Mouse (Mus musculus) CH12.LX (cell line): ENCODE data around the gene Il34. TPM values are rescaled to one million over a fixed set of nuclear protein-coding genes. Genes with fewer than 3 reads are reported as not detected.

Experiments used
- DNase-seq: peaks from one replicate; pipeline ENCODE4 v3.0.0-alpha.2; 2013; ENCODE audit errors: extremely low read depth
- H3K27ac ChIP-seq: 2 replicates; pipeline ENCODE4 v1.5.1; 2012; ENCODE audit warnings: low read depth, mild to moderate bottlenecking, control low read depth, moderate library complexity; ENCODE audit not compliant: insufficient read depth
- H3K27me3 ChIP-seq: replicated peaks from 2 replicates; pipeline ENCODE3; 2012; ENCODE audit warnings: inconsistent platforms
- H3K36me3 ChIP-seq, 2 experiments: replicated peaks in 1 of 2; 2 replicates each; pipeline versions ENCODE3 to v1.6.1; 2012; ENCODE audit warnings: inconsistent platforms in 1 of 2, low read length in 1 of 2, mild to moderate bottlenecking in 1 of 2, mixed read lengths in 1 of 2, moderate library complexity in 1 of 2; ENCODE audit not compliant: control insufficient read depth in 1 of 2, insufficient read depth in 1 of 2
- H3K4me1 ChIP-seq, 2 experiments: 2 replicates each; pipeline ENCODE4 v1.6.1; 2012; ENCODE audit warnings: inconsistent platforms in 1 of 2, moderate library complexity in 1 of 2; ENCODE audit not compliant: insufficient read depth in 2 of 2, control insufficient read depth in 1 of 2
- H3K4me2 ChIP-seq: 2 replicates; pipeline ENCODE4 v1.6.1; 2012; ENCODE audit warnings: low read depth, mild to moderate bottlenecking, control low read depth; ENCODE audit not compliant: poor library complexity, insufficient read depth, severe bottlenecking
- H3K4me3 ChIP-seq, 3 experiments: fragments of 150-350 bp in 1 of 3; sonication (generic) in 1 of 3; replicated peaks in 1 of 3; 2 replicates each; pipeline versions ENCODE3 to v1.5.1; 2011 to 2012; ENCODE audit warnings: low read depth in 2 of 3, low read length in 2 of 3, mild to moderate bottlenecking in 2 of 3, moderate library complexity in 2 of 3, control low read depth in 1 of 3, improper control_type of control experiment in 1 of 3, inconsistent platforms in 1 of 3, mixed read lengths in 1 of 3; ENCODE audit not compliant: poor library complexity in 1 of 3
- H3K79me2 ChIP-seq: replicated peaks from 2 replicates; pipeline ENCODE4 v1.6.1; 2012; ENCODE audit warnings: mild to moderate bottlenecking, moderate library complexity; ENCODE audit not compliant: control insufficient read depth, poor library complexity, insufficient read depth, severe bottlenecking; ENCODE audit errors: extremely low read depth
- H3K9ac ChIP-seq: 2 replicates; pipeline ENCODE4 v1.6.1; 2012; ENCODE audit warnings: low read depth, mild to moderate bottlenecking, control low read depth, moderate library complexity; ENCODE audit not compliant: insufficient read depth
- H3K9me3 ChIP-seq: replicated peaks from 2 replicates; pipeline ENCODE3; 2012; ENCODE audit warnings: low read length, inconsistent platforms, mixed read lengths
- CHD1 ChIP-seq: IDR thresholded peaks from 2 replicates; pipeline ENCODE4 v1.6.1; 2012; ENCODE audit warnings: low read depth, low read length, improper control_type of control experiment, inconsistent platforms
- CHD2 ChIP-seq: IDR thresholded peaks from 2 replicates; pipeline ENCODE4 v1.6.1; 2011; ENCODE audit warnings: low read length, improper control_type of control experiment
- CTCF ChIP-seq, 2 experiments: IDR thresholded peaks in 1 of 2; conservative IDR thresholded peaks in 1 of 2; 2 replicates each; pipeline ENCODE4 v1.5.1; 2011 to 2012; ENCODE audit warnings: low read depth in 2 of 2, low read length in 2 of 2, improper control_type of control experiment in 1 of 2, inconsistent platforms in 1 of 2, mild to moderate bottlenecking in 1 of 2, moderate library complexity in 1 of 2
- E2F4 ChIP-seq: IDR thresholded peaks from 2 replicates; pipeline ENCODE4 v1.6.1; 2011; ENCODE audit warnings: low read depth, low read length, improper control_type of control experiment; ENCODE audit not compliant: insufficient replicate concordance
- ELF1 ChIP-seq: IDR thresholded peaks from 2 replicates; pipeline ENCODE4 v1.6.1; 2014; ENCODE audit warnings: low read depth, mild to moderate bottlenecking, inconsistent platforms, low read length, improper control_type of control experiment
- EP300 ChIP-seq: IDR thresholded peaks from 2 replicates; pipeline ENCODE4 v1.6.1; 2011; ENCODE audit warnings: low read length, improper control_type of control experiment
- GABPA ChIP-seq: IDR thresholded peaks from 2 replicates; pipeline ENCODE4 v1.6.1; 2012; ENCODE audit warnings: low read depth, low read length, improper control_type of control experiment, inconsistent platforms; ENCODE audit not compliant: insufficient replicate concordance
- IRF4 ChIP-seq: IDR thresholded peaks from 2 replicates; pipeline ENCODE4 v1.6.1; 2014; ENCODE audit warnings: low read depth, mild to moderate bottlenecking, inconsistent platforms, low read length, improper control_type of control experiment
- KAT2A ChIP-seq: IDR thresholded peaks from 2 replicates; pipeline ENCODE4 v1.6.1; 2012; ENCODE audit warnings: low read length, improper control_type of control experiment, inconsistent platforms; ENCODE audit not compliant: insufficient replicate concordance
- MEF2A ChIP-seq: IDR thresholded peaks from 2 replicates; pipeline ENCODE4 v1.6.1; 2014; ENCODE audit warnings: low read depth, mild to moderate bottlenecking, inconsistent platforms, low read length, improper control_type of control experiment, borderline replicate concordance
- MYC ChIP-seq: IDR thresholded peaks from 2 replicates; pipeline ENCODE4 v1.6.1; 2011; ENCODE audit warnings: low read depth, mild to moderate bottlenecking, improper control_type of control experiment, low read length
- NELFE ChIP-seq: IDR thresholded peaks from 2 replicates; pipeline ENCODE4 v1.6.1; 2011; ENCODE audit warnings: low read depth, low read length, improper control_type of control experiment
- NRF1 ChIP-seq: IDR thresholded peaks from 2 replicates; pipeline ENCODE4 v1.6.1; 2014; ENCODE audit warnings: low read depth, mild to moderate bottlenecking, inconsistent platforms, low read length, improper control_type of control experiment, moderate library complexity
- PAX5 ChIP-seq: IDR thresholded peaks from 2 replicates; pipeline ENCODE4 v1.6.1; 2012; ENCODE audit warnings: low read length, inconsistent platforms, mixed read lengths
- POLR2A ChIP-seq: IDR thresholded peaks from 2 replicates; pipeline ENCODE4 v1.6.1; 2011; ENCODE audit warnings: low read depth, mild to moderate bottlenecking, improper control_type of control experiment, low read length
- POLR2AphosphoS2 ChIP-seq: IDR thresholded peaks from 2 replicates; pipeline ENCODE4 v1.6.1; 2011; ENCODE audit warnings: low read depth, low read length, improper control_type of control experiment
- RCOR1 ChIP-seq: conservative IDR thresholded peaks from 2 replicates; pipeline ENCODE4 v1.6.1; 2012; ENCODE audit warnings: low read depth, mild to moderate bottlenecking, inconsistent platforms, low read length, improper control_type of control experiment
- SIN3A ChIP-seq: IDR thresholded peaks from 2 replicates; pipeline ENCODE4 v1.6.1; 2012; ENCODE audit warnings: low read length, improper control_type of control experiment, inconsistent platforms
- SMC3 ChIP-seq: IDR thresholded peaks from 2 replicates; pipeline ENCODE4 v1.6.1; 2011; ENCODE audit warnings: low read depth, low read length, improper control_type of control experiment
- TBP ChIP-seq: conservative IDR thresholded peaks from 2 replicates; pipeline ENCODE4 v1.6.1; 2011; ENCODE audit warnings: low read depth, low read length, improper control_type of control experiment
- TCF12 ChIP-seq: IDR thresholded peaks from 2 replicates; pipeline ENCODE4 v1.6.1; 2014; ENCODE audit warnings: low read depth, mild to moderate bottlenecking, inconsistent platforms, low read length, improper control_type of control experiment
- UBTF ChIP-seq: IDR thresholded peaks from 2 replicates; pipeline ENCODE4 v1.6.1; 2012; ENCODE audit warnings: low read depth, mild to moderate bottlenecking, inconsistent platforms, low read length, improper control_type of control experiment, moderate library complexity
- USF1 ChIP-seq: IDR thresholded peaks from 2 replicates; pipeline ENCODE4 v1.6.1; 2014; ENCODE audit warnings: low read depth, mild to moderate bottlenecking, inconsistent platforms, low read length, improper control_type of control experiment
- USF2 ChIP-seq: conservative IDR thresholded peaks from 2 replicates; pipeline ENCODE4 v1.6.1; 2011; ENCODE audit warnings: low read depth, low read length, improper control_type of control experiment
- ZNF384 ChIP-seq: IDR thresholded peaks from 2 replicates; pipeline ENCODE4 v1.6.1; 2012; ENCODE audit warnings: low read depth, low read length, improper control_type of control experiment, inconsistent platforms
- dilution Hi-C: fragments of 300-500 bp; cut with MboI; formaldehyde crosslinking; loops from 2 replicates; pipeline ENCODE4 v1.14.3; 2020; ENCODE audit warnings: low sequenced_read_pairs; ENCODE audit not compliant: extremely low pct_unique_long_range_greater_than_20kb, extremely low pct_ligation_motif_present
- in situ Hi-C: fragments of 300-500 bp; cut with MboI; formaldehyde crosslinking; loops from 3 replicates; pipeline ENCODE4 v1.14.3; 2019; ENCODE audit warnings: low sequenced_read_pairs, low pct_ligation_motif_present, low pct_unique_long_range_greater_than_20kb, mixed read lengths
- polyA plus RNA-seq: library from polyadenylated mRNA; unstranded; fragments of >175 nt; gene quantifications from 2 replicates; pipeline ENCODE4 v1.2.1, GENCODE M21; 2012; ENCODE audit warnings: low read depth; ENCODE audit not compliant: insufficient read length
- total RNA-seq, 2 experiments: library from RNA; depleted of rRNA; stranded (reverse); fragments of 300-350 nt in 1 of 2; fragments of >200 nt in 1 of 2; gene quantifications; 2 replicates each; pipeline ENCODE4 v1.2.3; 2012 to 2014

Il34 gene
- total and polyA plus RNA-seq, 3 experiments: 0.21 TPM; not detected in 2

GRCm38 (mm10) chr8:110789571-110789970 is 16.2 kb downstream of the Il34 start:
- Histone ChIP-seq H3K4me3 (no peak overlapping the region), H3K27me3 (no peaks in the 10 kb centered on the region), H3K27ac (no peak overlapping the region), H3K79me2 (no peaks in the 10 kb centered on the region), H3K4me1 (peaks cover 8% of the 10 kb centered on the region in 2 experiments), H3K36me3 (no peaks in the 10 kb centered on the region), H3K9ac (no peak overlapping the region), H3K4me2 (no peak overlapping the region), H3K9me3 (no peaks in the 10 kb centered on the region)
- dilution Hi-C loops (no loop called here), in situ Hi-C loops (no loop called here)
- DNase-seq: no peak
- TF ChIP-seq PAX5 (no peak), CHD1 (no peak), NELFE (no peak), USF1 (no peak), KAT2A (no peak), ZNF384 (no peak), MYC (no peak), MEF2A (no peak), USF2 (no peak), GABPA (no peak), TCF12 (no peak), ELF1 (no peak), NRF1 (no peak)

DNA sequence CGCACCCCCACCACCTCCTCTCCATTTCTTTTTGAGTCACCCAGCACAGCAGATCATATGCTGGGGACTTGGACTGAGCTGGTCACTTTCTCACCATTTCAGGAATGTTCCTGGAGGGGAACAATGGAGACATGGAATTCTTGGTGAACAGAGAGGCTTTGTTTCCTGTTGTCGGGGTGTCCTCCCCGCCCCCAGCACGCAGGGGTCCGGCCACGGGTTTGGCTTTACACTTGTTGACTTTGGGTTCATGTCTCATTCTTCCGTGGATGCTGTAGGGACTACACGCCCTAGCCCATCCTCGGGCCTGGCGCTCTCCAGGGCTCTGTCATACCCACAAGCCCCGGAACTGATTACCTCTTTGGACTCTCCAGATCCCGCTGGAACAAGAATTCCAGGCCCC is 16.7 kb downstream of the Il34 start:
- no peak overlapping the region for H3K4me3 ChIP-seq
- in situ Hi-C loops: no loop called here
- DNase-seq: no peak
- H3K27me3 ChIP-seq: no peaks in the 10 kb centered on the region
- dilution Hi-C loops: no loop called here
- TF ChIP-seq SIN3A (no peak), POLR2AphosphoS2 (no peak)
- H3K4me2 ChIP-seq: no peak overlapping the region
- no peaks in the 10 kb centered on the region for H3K36me3 ChIP-seq
- no peaks in the 10 kb centered on the region for H3K79me2 ChIP-seq
- peaks cover 8% of the 10 kb centered on the region in 2 experiments for H3K4me1 ChIP-seq
- no peak overlapping the region for H3K9ac ChIP-seq
- no peaks in the 10 kb centered on the region for H3K9me3 ChIP-seq
- no peak overlapping the region for H3K27ac ChIP-seq

DNA sequence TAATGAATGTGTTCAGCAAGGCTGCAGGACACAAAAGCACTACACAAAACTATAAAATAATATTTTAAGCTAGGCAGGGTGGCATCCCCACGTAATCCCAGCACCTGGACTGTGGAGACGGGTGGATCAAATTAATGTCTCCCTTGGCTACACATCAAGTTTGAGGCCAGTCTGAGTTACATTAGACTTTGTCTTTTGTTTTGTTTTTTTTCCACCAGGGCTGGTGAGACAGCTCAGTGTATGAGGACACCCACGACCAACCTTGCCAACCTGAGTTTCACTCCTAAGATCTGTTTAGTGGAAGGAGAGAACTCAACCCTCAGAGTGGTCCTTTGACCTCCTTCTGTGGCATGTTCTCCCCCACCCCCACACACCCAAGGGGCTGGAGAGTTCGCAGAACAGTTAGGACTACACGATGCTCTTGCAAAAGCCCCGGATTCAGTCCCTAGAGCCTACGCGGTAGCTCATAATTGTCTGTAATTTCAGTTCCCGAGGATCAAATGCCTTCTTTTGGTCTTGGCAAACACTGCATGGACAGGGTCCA is 18.2 kb downstream of the Il34 start:
- in situ Hi-C loops: no loop called here
- dilution Hi-C loops: no loop called here
- H3K79me2 ChIP-seq: no peaks in the 10 kb centered on the region
- no peak overlapping the region for H3K4me3 ChIP-seq
- H3K27me3 ChIP-seq: no peaks in the 10 kb centered on the region
- peaks cover 4 to 14% of the 10 kb centered on the region in 2 experiments for H3K4me1 ChIP-seq
- no peak overlapping the region for H3K27ac ChIP-seq
- H3K9me3 ChIP-seq: no peaks in the 10 kb centered on the region
- H3K4me2 ChIP-seq: no peak overlapping the region
- DNase-seq: no peak
- TF ChIP-seq EP300 (no peak), POLR2A (no peak), RCOR1 (no peak), UBTF (no peak), ELF1 (no peak), TBP (no peak), SMC3 (no peak), E2F4 (no peak), CTCF (conservative IDR thresholded peaks at IDR 0.05 in 1 of 2, IDR thresholded peaks at IDR 0.05 in 1 of 2; ENCODE audit: low read depth in 2 of 2, low read length in 2 of 2) (no peak), CHD2 (no peak), GABPA (no peak), IRF4 (no peak)
- H3K36me3 ChIP-seq: no peaks in the 10 kb centered on the region
- H3K9ac ChIP-seq: no peak overlapping the region
